Mouse (Mus musculus) hindbrain, embryonic 11.5 days (tissue): ENCODE results near the gene Kdm2b. TPM values are rescaled to one million over a fixed set of nuclear protein-coding genes. Genes with fewer than 3 reads are reported as not detected.
A peak's percentile ranks its signal among the peaks of the same experiment; 100 is the strongest.

Experiments
- ATAC-seq: fragments of 200-750 bp; cut with Nextera tagmentation; 2 replicates; pipeline ENCODE4 v1.8.0; 2017; ENCODE audit warnings: mild to moderate bottlenecking, moderate TSS enrichment, moderate library complexity; ENCODE audit not compliant: low FRiP score
- DNase-seq: peaks from one replicate; pipeline ENCODE4 v3.0.0-alpha.2; 2015; ENCODE audit warnings: low spot score
- H3K27ac ChIP-seq: fragments of 300-500 bp; sonication (generic); 2 replicates; pipeline ENCODE4 v1.5.1; 2014; ENCODE audit warnings: mild to moderate bottlenecking, low read depth, low read length
- H3K27me3 ChIP-seq: fragments of 300-500 bp; sonication (generic); 2 replicates; pipeline ENCODE4 v1.6.1; 2014; ENCODE audit warnings: mild to moderate bottlenecking, low read length, moderate library complexity, mixed read lengths; ENCODE audit not compliant: control insufficient read depth, insufficient read depth
- H3K36me3 ChIP-seq: fragments of 300-500 bp; sonication (generic); 2 replicates; pipeline ENCODE4 v1.6.1; 2014; ENCODE audit warnings: mild to moderate bottlenecking, low read length, moderate library complexity, mixed read lengths; ENCODE audit not compliant: control insufficient read depth, insufficient read depth
- H3K4me1 ChIP-seq: fragments of 300-500 bp; sonication (generic); replicated peaks from 2 replicates; pipeline ENCODE4 v1.6.1; 2014; ENCODE audit warnings: low read length, mixed read lengths; ENCODE audit not compliant: control insufficient read depth, insufficient read depth
- H3K4me2 ChIP-seq: fragments of 300-500 bp; sonication (generic); replicated peaks from 2 replicates; pipeline ENCODE4 v1.6.1; 2014; ENCODE audit warnings: mild to moderate bottlenecking, low read depth, low read length
- H3K4me3 ChIP-seq: fragments of 300-500 bp; sonication (generic); 2 replicates; pipeline ENCODE4 v1.5.1; 2014; ENCODE audit warnings: low read depth, low read length
- H3K9ac ChIP-seq: fragments of 300-500 bp; sonication (generic); 2 replicates; pipeline ENCODE4 v1.6.1; 2014; ENCODE audit warnings: low read depth, low read length
- H3K9me3 ChIP-seq: fragments of 300-500 bp; sonication (generic); 2 replicates; pipeline ENCODE4 v1.6.1; 2016; ENCODE audit warnings: low read length; ENCODE audit not compliant: control insufficient read depth
- WGBS: fragments of 180-500 bp; shearing (Covaris S2); extraction: QIAGEN DNeasy Blood & Tissue Kit; methylation state at CpG from one replicate; pipeline ENCODE4 v1.1.7; 2014; 5-methylcytosine and 5-hydroxymethylcytosine counted together
- polyA plus RNA-seq: library from polyadenylated mRNA; unstranded; fragments of >200 nt; fragmentation: Nextera tagmentation; extraction: Ambion mirVana; gene quantifications from 2 replicates; pipeline ENCODE4 v1.2.1, GENCODE M21; 2014

Kdm2b gene
- polyA plus RNA-seq, 1 experiment from 2014 or later = 67.6 TPM

DNA sequence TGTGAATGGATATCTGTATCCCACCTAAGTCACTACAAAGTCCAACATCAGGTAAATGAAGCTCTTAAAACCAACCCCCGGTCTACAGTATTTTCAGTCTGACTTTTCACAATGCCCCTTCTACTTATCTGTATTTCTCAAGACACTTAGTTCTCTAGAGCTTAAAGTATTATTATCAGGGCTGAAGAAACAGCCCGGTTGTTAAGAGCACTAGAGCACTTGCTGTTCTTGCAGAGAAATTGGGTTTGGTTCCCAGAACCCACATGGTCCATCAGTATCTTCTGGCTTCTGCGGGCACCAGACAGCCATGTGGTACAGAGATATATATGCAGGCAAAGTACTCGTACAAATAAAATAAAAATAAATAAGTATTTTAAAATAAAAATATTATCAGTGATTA is 167.2 kb downstream of the Kdm2b start:
- Histone ChIP-seq H3K9me3 (no peaks in the 10 kb centered on the region), H3K36me3 (no peaks in the 10 kb centered on the region; the same call in 1 of the 2 replicates), H3K9ac (no peak overlapping the region), H3K4me3 (no peak overlapping the region), H3K4me2 (no peak overlapping the region), H3K4me1 (no peaks in the 10 kb centered on the region), H3K27ac (no peak overlapping the region), H3K27me3 (no peaks in the 10 kb centered on the region)
- ATAC-seq = no peak
- 91% methylated on average over 4 of the region's 4 CpGs for WGBS
- DNase-seq = no peak

GRCm38 (mm10) chr5:122821524-122821885 is 168.1 kb downstream of the Kdm2b start:
- H3K4me3 ChIP-seq = peak overlapping the region; percentile 74
- no peaks in the 10 kb centered on the region for H3K27me3 ChIP-seq
- peak overlapping the region; percentile 41; the same call in 1 of the 2 replicates for H3K4me2 ChIP-seq
- WGBS = 1% methylated on average over 10 of the region's 10 CpGs
- H3K36me3 ChIP-seq = no peaks in the 10 kb centered on the region; the same call in 1 of the 2 replicates
- peak overlapping the region; percentile 92 for H3K27ac ChIP-seq
- no peaks in the 10 kb centered on the region for H3K4me1 ChIP-seq
- H3K9me3 ChIP-seq = no peaks in the 10 kb centered on the region
- DNase-seq (no peak), ATAC-seq (peak; percentile 70)
- peak overlapping the region; percentile 34; the same call in 1 of the 2 replicates for H3K9ac ChIP-seq

- peak within 1 kb of the TSS; percentile 74 for H3K4me3 ChIP-seq
- WGBS = under 1% methylated on average over 55 of the region's 55 CpGs
- ATAC-seq (peak; percentile 100), DNase-seq (peak; percentile 92)
- no peaks in the 10 kb centered on the region for H3K9me3 ChIP-seq
- H3K4me1 ChIP-seq = no peaks in the 10 kb centered on the region
- peak within 1 kb of the TSS; percentile 92 for H3K27ac ChIP-seq
- H3K9ac ChIP-seq = peak within 1 kb of the TSS; percentile 69
- H3K36me3 ChIP-seq = no peaks in the 10 kb centered on the region; the same call in 1 of the 2 replicates
- no peaks in the 10 kb centered on the region for H3K27me3 ChIP-seq
- peak within 1 kb of the TSS; percentile 41 for H3K4me2 ChIP-seq
Measured at GRCm38 (mm10) chr5:122820777-122821523, 168.7 kb downstream of the Kdm2b start, which contains the start of gene Anapc5. TSS of gene Anapc5 (minus strand) at chr5:122821339.

Other genes starting within 250 kb of the Kdm2b start
- 22.2 and 28.8 TPM in 2 replicates for gene Camkk2, start 210.4 kb downstream of the Kdm2b start, polyA plus RNA-seq
- 522 and 525 TPM in 2 replicates for gene Anapc5, start 168.5 kb downstream of the Kdm2b start, polyA plus RNA-seq
- gene Rnf34, start 139.8 kb downstream of the Kdm2b start, polyA plus RNA-seq = 56.8 and 61.5 TPM in 2 replicates
- 10.1 and 12.7 TPM in 2 replicates for gene Orai1, start 25.3 kb upstream of the Kdm2b start, polyA plus RNA-seq
- 0.77 and 1.0 TPM in 2 replicates for gene Morn3, start 57.2 kb upstream of the Kdm2b start, polyA plus RNA-seq
- gene Tmem120b, start 78.6 kb upstream of the Kdm2b start, polyA plus RNA-seq = 7.8 and 9.0 TPM in 2 replicates
- 1.7 and 2.0 TPM in 2 replicates for gene Rhof, start 142.9 kb upstream of the Kdm2b start, polyA plus RNA-seq
- 11.0 and 14.2 TPM in 2 replicates for gene Setd1b, start 152.4 kb upstream of the Kdm2b start, polyA plus RNA-seq
- gene Psmd9, start 179.6 kb upstream of the Kdm2b start, polyA plus RNA-seq = 73.5 and 78.7 TPM in 2 replicates
- not detected in 2 replicates for gene Hpd, start 192.9 kb upstream of the Kdm2b start, polyA plus RNA-seq